ENCODE assay signal across 12 mouse cellular contexts in the genomic region with DNA sequence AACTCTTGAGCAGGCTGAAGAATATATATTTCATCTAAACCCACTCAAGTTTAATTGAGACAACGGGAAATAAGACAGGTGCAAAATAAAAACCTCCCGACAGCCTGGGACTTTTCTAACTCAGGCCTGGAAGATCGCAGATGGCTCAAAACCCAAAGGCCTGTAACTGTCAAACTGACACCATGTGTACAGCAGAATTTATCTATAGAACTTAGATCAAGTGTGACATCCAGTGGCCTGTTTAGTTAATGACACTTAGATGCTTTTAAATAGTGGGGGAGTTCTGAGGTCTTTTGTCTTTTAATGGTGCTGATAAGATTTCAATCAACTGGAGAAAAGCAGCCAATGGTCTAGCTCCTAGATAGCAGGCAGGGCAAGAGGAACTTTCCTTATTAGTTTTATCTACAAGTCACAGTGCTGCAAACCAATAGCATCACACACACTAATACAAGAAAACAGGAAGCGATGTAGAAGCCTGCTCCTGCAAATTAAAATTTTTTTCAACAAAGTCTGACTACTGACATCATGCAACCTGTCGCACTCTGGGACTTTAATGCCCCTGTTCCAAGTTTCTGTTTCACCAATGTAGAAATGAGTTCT.
DNase-seq lines count a peak whose midpoint lies in the region; ATAC-seq and TF ChIP-seq lines count a peak whose summit lies in the region.
"Had no signal": no experiment of that assay in that cellular context is flagged by ENCODE, and none has a peak within 500 bp of the region (broad histone marks: within the 10 kb centered on the region; RNA-seq: fewer than 3 reads in every experiment).

No protein-coding gene starts in this region.

- H3K4me2 ChIP-seq in heart, postnatal 0 days (ENCODE audit: low read depth, low read length), result no peak overlapping the region
- H3K4me2 ChIP-seq in midbrain, postnatal 0 days (ENCODE audit: low read depth, low read length, poor library complexity, severe bottlenecking), result no peak overlapping the region

- TF ChIP-seq CTCF in heart, postnatal 0 days (IDR thresholded peaks at IDR 0.05; ENCODE audit: low read depth), result peak; percentile 40
- peak; percentile 67 for TF ChIP-seq CTCF in midbrain, postnatal 0 days (IDR thresholded peaks at IDR 0.05)
- TF ChIP-seq CTCF in cortical plate, adult 2 months (IDR thresholded peaks at IDR 0.05; ENCODE audit: extremely low read depth, insufficient read depth, low read length), result peak; percentile 9; the same call in 1 of the 2 replicates

- ATAC-seq in heart, postnatal 0 days (ENCODE audit: insufficient read depth, low read depth), result no peak
- ATAC-seq in midbrain, postnatal 0 days (ENCODE audit: low FRiP score), result no peak

- no peak overlapping the region for H3K9ac ChIP-seq in heart, postnatal 0 days (replicated peaks; ENCODE audit: low read depth, low read length)
- no peak overlapping the region for H3K9ac ChIP-seq in midbrain, postnatal 0 days (replicated peaks; ENCODE audit: low read length, poor library complexity, severe bottlenecking)
- H3K9ac ChIP-seq: liver, embryonic 14.5 days had no signal

- H3K36me3 ChIP-seq in heart, postnatal 0 days (replicated peaks; ENCODE audit: control insufficient read depth, insufficient read depth, low read length), result no peaks in the 10 kb centered on the region
- H3K36me3 ChIP-seq in midbrain, postnatal 0 days (ENCODE audit: insufficient read depth, low read length), result no peaks in the 10 kb centered on the region
- H3K36me3 ChIP-seq in midbrain, embryonic 10.5 days, result no peaks in the 10 kb centered on the region

- WGBS in heart, postnatal 0 days, result 45% methylated on average over 5 of the region's 5 CpGs
- 69% methylated on average over 5 of the region's 5 CpGs for WGBS in midbrain, postnatal 0 days
- 80% methylated on average over 5 of the region's 5 CpGs for WGBS in midbrain, embryonic 10.5 days

- H3K4me1 ChIP-seq in heart, postnatal 0 days (ENCODE audit: control insufficient read depth, insufficient read depth), result no peaks in the 10 kb centered on the region
- no peaks in the 10 kb centered on the region for H3K4me1 ChIP-seq in midbrain, postnatal 0 days (ENCODE audit: insufficient read depth, low read length)
- H3K4me1 ChIP-seq in midbrain, embryonic 10.5 days, result no peaks in the 10 kb centered on the region
- H3K4me1 ChIP-seq in cortical plate, adult 2 months (ENCODE audit: control insufficient read depth, insufficient read depth, low read length), result no peaks in the 10 kb centered on the region

- TF ChIP-seq EP300 in heart, postnatal 0 days (IDR thresholded peaks at IDR 0.05; ENCODE audit: low read depth), result no peak

- TF ChIP-seq POLR2A in cortical plate, adult 2 months (IDR thresholded peaks at IDR 0.05; ENCODE audit: extremely low read depth, insufficient read depth, low read length), result no peak

- no peak overlapping the region for H3K4me3 ChIP-seq in heart, postnatal 0 days (ENCODE audit: low read depth, low read length)
- H3K4me3 ChIP-seq in midbrain, postnatal 0 days (ENCODE audit: low read depth, low read length), result no peak overlapping the region
- H3K4me3 ChIP-seq in midbrain, embryonic 10.5 days, result no peak overlapping the region
- no peak overlapping the region for H3K4me3 ChIP-seq in cortical plate, adult 2 months (ENCODE audit: insufficient read depth, low read length)

- DNase-seq in heart, postnatal 0 days (ENCODE audit: low spot score), result peak; percentile 33
- no peak for DNase-seq in heart, adult 18-20 months
- DNase-seq in midbrain, postnatal 0 days (ENCODE audit: low spot score), result peak; percentile 70
- no peak for DNase-seq in midbrain, embryonic 10.5 days (ENCODE audit: low spot score)
- DNase-seq in spleen, postnatal 14 days (ENCODE audit: low spot score in 2 of 2), result no peak
- DNase-seq in left cerebral cortex, adult 18-20 months (ENCODE audit: low spot score in 2 of 2), result no peak
- DNase-seq in cerebellum, adult 9-11 months, result no peak
- DNase-seq: adrenal gland, postnatal 10 days; kidney, adult 11 months; thymus, postnatal 14 days had no signal

- H3K27me3 ChIP-seq in heart, postnatal 0 days (ENCODE audit: control insufficient read depth, insufficient read depth, low read length), result no peaks in the 10 kb centered on the region
- H3K27me3 ChIP-seq in midbrain, postnatal 0 days (ENCODE audit: insufficient read depth, low read length), result no peaks in the 10 kb centered on the region
- H3K27me3 ChIP-seq in midbrain, embryonic 10.5 days (ENCODE audit: low read depth, poor library complexity, severe bottlenecking), result no peaks in the 10 kb centered on the region; the same call in 1 of the 2 replicates

- H3K27ac ChIP-seq in heart, postnatal 0 days (ENCODE audit: low read depth), result no peak overlapping the region
- no peak overlapping the region for H3K27ac ChIP-seq in midbrain, postnatal 0 days (ENCODE audit: low read depth, low read length)
- H3K27ac ChIP-seq in midbrain, embryonic 10.5 days (replicated peaks), result no peak overlapping the region
- no peak overlapping the region for H3K27ac ChIP-seq in cortical plate, adult 2 months (ENCODE audit: insufficient read depth, low read length)
- H3K27ac ChIP-seq: liver, embryonic 14.5 days had no signal

- H3K9me3 ChIP-seq in heart, postnatal 0 days (replicated peaks; ENCODE audit: control insufficient read depth, low read length), result no peaks in the 10 kb centered on the region
- H3K9me3 ChIP-seq in midbrain, postnatal 0 days (ENCODE audit: low read length), result no peaks in the 10 kb centered on the region
- no peaks in the 10 kb centered on the region for H3K9me3 ChIP-seq in midbrain, embryonic 10.5 days (replicated peaks)

Comparison
In these comparisons a context has a peak if more than half of its experiments do, and no peak if none do; other contexts are left out.
1. DNase-seq: peak in heart, postnatal 0 days (single experiment) and midbrain, postnatal 0 days (single experiment); none in heart, adult 18-20 months (0 of 2), midbrain, embryonic 10.5 days (single experiment), spleen, postnatal 14 days (0 of 2), left cerebral cortex, adult 18-20 months (0 of 2) and cerebellum, adult 9-11 months (single experiment).
2. CTCF ChIP-seq: peak in every context shown above with its lines; median percentile 67 in midbrain, postnatal 0 days; 40 in heart, postnatal 0 days; 9 in cortical plate, adult 2 months.